Mouse (Mus musculus): ENCODE results near the gene Zdhhc13.

- TF ChIP-seq CTCF (IDR thresholded peaks at IDR 0.05; ENCODE audit: borderline replicate concordance, insufficient read depth, low read depth, low read length), result no peak
- TF ChIP-seq POLR2A (IDR thresholded peaks at IDR 0.05; ENCODE audit: borderline replicate concordance, insufficient read depth, low read length), result no peak
Observed at GRCm38 (mm10) chr7:48784773-48785523, 3.9 kb upstream of the Zdhhc13 start.
